In genomic region chr3:115788525-115788924, GRCm38 (mm10) we compare ENCODE assay signal across 24 mouse cellular contexts.
DNase-seq lines count a peak whose midpoint lies in the region; ATAC-seq and TF ChIP-seq lines count a peak whose summit lies in the region.
"Had no signal": no experiment of that assay in that cellular context is flagged by ENCODE, and none has a peak within 500 bp of the region (broad histone marks: within the 10 kb centered on the region; RNA-seq: fewer than 3 reads in every experiment).

No protein-coding gene starts in this region.

- POLR2A ChIA-PET in Patski (lab: Charles Lee) = no interaction called here

- in situ Hi-C loops in Patski (cut with MboI; ENCODE audit: low pct_unique_long_range_greater_than_20kb) = no loop called here

- no peaks in the 10 kb centered on the region for H3K27me3 ChIP-seq in Patski
- H3K27me3 ChIP-seq: CH12.LX; embryonic facial prominence, embryonic 15.5 days; heart, embryonic 13.5 days; hindbrain, embryonic 12.5 days; hindbrain, embryonic 15.5 days; intestine, embryonic 15.5 days had no signal

- no peak for TF ChIP-seq CTCF in Patski (IDR thresholded peaks at IDR 0.05)

- peak; percentile 41 for ATAC-seq in Patski
- ATAC-seq: activated CD4-positive, CD25-positive, alpha-beta regulatory T cell, adult 4 months; forebrain, embryonic 14.5 days; forebrain, postnatal 0 days; intestine, embryonic 15.5 days had no signal

- peak; percentile 88 for DNase-seq in heart, adult 11 months
- DNase-seq in heart, postnatal 4 days = no peak
- peak; percentile 19 for DNase-seq in lung, postnatal 36 days
- no peak for DNase-seq in lung, adult 18-20 months
- DNase-seq in Patski (ENCODE audit: low read depth, low spot score) = no peak
- DNase-seq in frontal cortex, postnatal 25 days (ENCODE audit: low spot score in 2 of 2) = no peak
- DNase-seq: adrenal gland, postnatal 36 days; B cell, adult 2 months; cerebellum, adult 11 months; cerebellum, adult 2 months; cerebellum, postnatal 10 days; cerebellum, postnatal 36 days; embryo, embryonic 11 days; forebrain, postnatal 0 days; gastrocnemius, postnatal 25 days; kidney, adult 18-20 months had no signal

- CTCF ChIA-PET in Patski (lab: Charles Lee) = no interaction called here

Comparison
In these comparisons a context has a peak if more than half of its experiments do, and no peak if none do; other contexts are left out.
1. DNase-seq: peak in heart, adult 11 months (single experiment) and lung, postnatal 36 days (single experiment); none in heart, postnatal 4 days (single experiment), lung, adult 18-20 months (0 of 2), Patski (single experiment) and frontal cortex, postnatal 25 days (0 of 2).